ENCODE assay signal across 23 mouse cellular contexts in genomic region chr15:84959891-84960290, GRCm38 (mm10). TPM values are rescaled to one million over a fixed set of nuclear protein-coding genes. Genes with fewer than 3 reads are reported as not detected.
DNase-seq lines count a peak whose midpoint lies in the region; ATAC-seq and TF ChIP-seq lines count a peak whose summit lies in the region.
"Had no signal": no experiment of that assay in that cellular context is flagged by ENCODE, and none has a peak within 500 bp of the region (broad histone marks: within the 10 kb centered on the region; RNA-seq: fewer than 3 reads in every experiment).

No protein-coding gene starts in this region.

- H3K36me3 ChIP-seq in hindbrain, embryonic 16.5 days (ENCODE audit: control insufficient read depth, insufficient read depth, low read length): peaks cover 5% of the 10 kb centered on the region; the same call in 1 of the 2 replicates
- peaks cover 39% of the 10 kb centered on the region for H3K36me3 ChIP-seq in hindbrain, embryonic 14.5 days (replicated peaks; ENCODE audit: control insufficient read depth, insufficient read depth)
- peaks cover 26% of the 10 kb centered on the region for H3K36me3 ChIP-seq in midbrain, embryonic 14.5 days (ENCODE audit: control insufficient read depth, insufficient read depth, low read length)
- H3K36me3 ChIP-seq in midbrain, embryonic 11.5 days (ENCODE audit: control insufficient read depth, insufficient read depth, low read length): no peaks in the 10 kb centered on the region

- H3K9me3 ChIP-seq in hindbrain, embryonic 16.5 days (ENCODE audit: control insufficient read depth, low read length): no peaks in the 10 kb centered on the region
- no peaks in the 10 kb centered on the region for H3K9me3 ChIP-seq in hindbrain, embryonic 14.5 days (ENCODE audit: control insufficient read depth, low read length)
- H3K9me3 ChIP-seq in midbrain, embryonic 14.5 days (ENCODE audit: control insufficient read depth, low read length): no peaks in the 10 kb centered on the region
- no peaks in the 10 kb centered on the region for H3K9me3 ChIP-seq in midbrain, embryonic 11.5 days (ENCODE audit: control insufficient read depth, low read length)
- H3K9me3 ChIP-seq: forebrain, embryonic 13.5 days; heart, embryonic 13.5 days; intestine, embryonic 15.5 days; limb, embryonic 13.5 days; lung, embryonic 15.5 days; midbrain, embryonic 15.5 days; stomach, embryonic 15.5 days had no signal

- no peak for TF ChIP-seq CTCF in bone marrow macrophage, adult 2 months (IDR thresholded peaks at IDR 0.05; ENCODE audit: low read depth, low read length)
- no peak for TF ChIP-seq CTCF in olfactory bulb, adult 2 months (IDR thresholded peaks at IDR 0.05; ENCODE audit: insufficient read depth, low read depth, low read length)

- no peak for TF ChIP-seq POLR2A in bone marrow macrophage, adult 2 months (IDR thresholded peaks at IDR 0.05; ENCODE audit: borderline replicate concordance, low read depth, low read length)
- TF ChIP-seq POLR2A in olfactory bulb, adult 2 months (IDR thresholded peaks at IDR 0.05; ENCODE audit: insufficient read depth, low read depth, low read length): no peak

- no peak overlapping the region for H3K4me3 ChIP-seq in hindbrain, embryonic 16.5 days (ENCODE audit: low read length)
- H3K4me3 ChIP-seq in hindbrain, embryonic 14.5 days (replicated peaks; ENCODE audit: low read length): no peak overlapping the region
- no peak overlapping the region for H3K4me3 ChIP-seq in midbrain, embryonic 14.5 days (replicated peaks; ENCODE audit: low read depth, low read length)
- no peak overlapping the region for H3K4me3 ChIP-seq in midbrain, embryonic 11.5 days (ENCODE audit: low read depth, low read length)
- no peak overlapping the region for H3K4me3 ChIP-seq in bone marrow macrophage, adult 2 months (ENCODE audit: insufficient read depth, low read length)
- H3K4me3 ChIP-seq in olfactory bulb, adult 2 months (ENCODE audit: insufficient read depth, low read depth, low read length): peak overlapping the region; percentile 31; the same call in 1 of the 2 replicates
- H3K4me3 ChIP-seq: forebrain, embryonic 13.5 days; heart, embryonic 13.5 days; intestine, embryonic 15.5 days; limb, embryonic 13.5 days; lung, embryonic 15.5 days; midbrain, embryonic 15.5 days; stomach, embryonic 15.5 days had no signal

- H3K4me1 ChIP-seq in hindbrain, embryonic 16.5 days (ENCODE audit: control insufficient read depth, insufficient read depth, low read depth, low read length): peaks cover 33% of the 10 kb centered on the region
- H3K4me1 ChIP-seq in hindbrain, embryonic 14.5 days (replicated peaks; ENCODE audit: control insufficient read depth, insufficient read depth, low read length): peaks cover 29% of the 10 kb centered on the region
- H3K4me1 ChIP-seq in midbrain, embryonic 14.5 days (ENCODE audit: control insufficient read depth, insufficient read depth, low read length): peaks cover 17% of the 10 kb centered on the region
- peaks cover 6% of the 10 kb centered on the region for H3K4me1 ChIP-seq in midbrain, embryonic 11.5 days (ENCODE audit: control insufficient read depth, insufficient read depth, low read length)
- peaks cover 30% of the 10 kb centered on the region for H3K4me1 ChIP-seq in bone marrow macrophage, adult 2 months (ENCODE audit: control insufficient read depth, insufficient read depth, low read length)
- peaks cover 61% of the 10 kb centered on the region for H3K4me1 ChIP-seq in olfactory bulb, adult 2 months (ENCODE audit: control insufficient read depth, insufficient read depth, low read length)
- H3K4me1 ChIP-seq: intestine, embryonic 15.5 days; lung, embryonic 15.5 days had no signal

- no peak for DNase-seq in hindbrain, embryonic 14.5 days (ENCODE audit: low spot score)
- no peak for DNase-seq in midbrain, embryonic 14.5 days
- DNase-seq in midbrain, embryonic 11.5 days (ENCODE audit: low spot score, missing footprints): no peak
- no peak for DNase-seq in kidney, postnatal 36 days
- DNase-seq: adrenal gland, adult 8-10 months; B cell, adult 2 months; gastrocnemius, postnatal 10 days; heart, postnatal 10 days; kidney, adult 2 months; kidney, postnatal 4 days had no signal

- H3K27me3 ChIP-seq in hindbrain, embryonic 16.5 days (replicated peaks; ENCODE audit: control insufficient read depth, insufficient read depth, low read length): no peaks in the 10 kb centered on the region
- H3K27me3 ChIP-seq in hindbrain, embryonic 14.5 days (ENCODE audit: control insufficient read depth, insufficient read depth, low read length): no peaks in the 10 kb centered on the region
- H3K27me3 ChIP-seq in midbrain, embryonic 14.5 days (ENCODE audit: control insufficient read depth, insufficient read depth, low read length): no peaks in the 10 kb centered on the region
- H3K27me3 ChIP-seq in midbrain, embryonic 11.5 days (ENCODE audit: control insufficient read depth, insufficient read depth, low read length): no peaks in the 10 kb centered on the region
- H3K27me3 ChIP-seq: forebrain, embryonic 13.5 days; heart, embryonic 13.5 days; intestine, embryonic 15.5 days; limb, embryonic 13.5 days; lung, embryonic 15.5 days; midbrain, embryonic 15.5 days; stomach, embryonic 15.5 days had no signal

- no peak overlapping the region for H3K27ac ChIP-seq in hindbrain, embryonic 16.5 days (ENCODE audit: low read depth, low read length)
- H3K27ac ChIP-seq in hindbrain, embryonic 14.5 days: no peak overlapping the region
- H3K27ac ChIP-seq in midbrain, embryonic 14.5 days (replicated peaks; ENCODE audit: low read depth, low read length): no peak overlapping the region
- H3K27ac ChIP-seq in midbrain, embryonic 11.5 days (ENCODE audit: low read depth, low read length): no peak overlapping the region
- peak overlapping the region; percentile 24; the same call in 1 of the 2 replicates for H3K27ac ChIP-seq in bone marrow macrophage, adult 2 months (ENCODE audit: insufficient read depth, low read depth, low read length)
- no peak overlapping the region for H3K27ac ChIP-seq in olfactory bulb, adult 2 months (ENCODE audit: insufficient read depth, low read depth, low read length)
- H3K27ac ChIP-seq: heart, embryonic 13.5 days; intestine, embryonic 15.5 days; limb, embryonic 13.5 days; lung, embryonic 15.5 days; stomach, embryonic 15.5 days had no signal

- WGBS in hindbrain, embryonic 16.5 days: 90% methylated on average over 6 of the region's 6 CpGs
- 92% methylated on average over 6 of the region's 6 CpGs for WGBS in hindbrain, embryonic 14.5 days
- 88% methylated on average over 6 of the region's 6 CpGs for WGBS in midbrain, embryonic 14.5 days
- 81% methylated on average over 6 of the region's 6 CpGs for WGBS in midbrain, embryonic 11.5 days
- 62% methylated on average over 6 of the region's 6 CpGs for WGBS in olfactory bulb, adult 2 months

- H3K9ac ChIP-seq in hindbrain, embryonic 16.5 days (ENCODE audit: low read depth, low read length): no peak overlapping the region
- H3K9ac ChIP-seq in hindbrain, embryonic 14.5 days: no peak overlapping the region
- peak overlapping the region; percentile 31; the same call in 1 of the 2 replicates for H3K9ac ChIP-seq in midbrain, embryonic 14.5 days (replicated peaks; ENCODE audit: low read length)
- H3K9ac ChIP-seq in midbrain, embryonic 11.5 days (ENCODE audit: low read length): no peak overlapping the region
- H3K9ac ChIP-seq: heart, embryonic 13.5 days; intestine, embryonic 15.5 days; limb, embryonic 13.5 days; lung, embryonic 15.5 days; stomach, embryonic 15.5 days had no signal

- no peak for ATAC-seq in hindbrain, embryonic 16.5 days
- no peak for ATAC-seq in hindbrain, embryonic 14.5 days (ENCODE audit: low FRiP score)
- ATAC-seq in midbrain, embryonic 14.5 days (ENCODE audit: low FRiP score, low TSS enrichment): no peak
- no peak for ATAC-seq in midbrain, embryonic 11.5 days (ENCODE audit: low FRiP score)
- ATAC-seq: forebrain, embryonic 13.5 days; intestine, embryonic 15.5 days had no signal

- H3K4me2 ChIP-seq in hindbrain, embryonic 16.5 days (ENCODE audit: low read length): peak overlapping the region; percentile 32; the same call in 1 of the 2 replicates
- H3K4me2 ChIP-seq in hindbrain, embryonic 14.5 days (replicated peaks): no peak overlapping the region
- H3K4me2 ChIP-seq in midbrain, embryonic 14.5 days (ENCODE audit: low read length): no peak overlapping the region
- no peak overlapping the region for H3K4me2 ChIP-seq in midbrain, embryonic 11.5 days
- H3K4me2 ChIP-seq: heart, embryonic 13.5 days; intestine, embryonic 15.5 days; limb, embryonic 13.5 days; liver, embryonic 11.5 days; lung, embryonic 15.5 days; stomach, embryonic 15.5 days had no signal

RNA-seq across cellular contexts. Expression of gene 5031439G07Rik, which starts 28.5 kb away (rescaled TPM):
- 24.1 and 24.4 TPM in 2 replicates for polyA plus RNA-seq in hindbrain, embryonic 16.5 days (2015; fragmentation: Nextera tagmentation; extraction: Ambion mirVana)
- 19.2 and 27.8 TPM in 2 replicates for polyA plus RNA-seq in hindbrain, embryonic 14.5 days (2014; fragmentation: Nextera tagmentation; extraction: Ambion mirVana)
- 22.0 and 23.2 TPM in 2 replicates for polyA plus RNA-seq in midbrain, embryonic 14.5 days (2014; fragmentation: Nextera tagmentation; extraction: Ambion mirVana)
- polyA plus RNA-seq in midbrain, embryonic 11.5 days (2014; fragmentation: Nextera tagmentation; extraction: Ambion mirVana): 11.7 and 17.2 TPM in 2 replicates
- 132 and 141 TPM in 2 replicates for polyA plus RNA-seq in bone marrow macrophage, adult 2 months (2012; ENCODE audit: insufficient read depth, insufficient read length, missing spikeins)
- not detected in 2 replicates for polyA plus RNA-seq in olfactory bulb, adult 2 months (2012; ENCODE audit: insufficient read depth, insufficient read length, low replicate concordance, missing spikeins)

RNA-seq across cellular contexts. Expression of gene Nup50, which starts 36.7 kb away (rescaled TPM):
- polyA plus RNA-seq in hindbrain, embryonic 16.5 days (2015; fragmentation: Nextera tagmentation; extraction: Ambion mirVana): 22.5 and 24.4 TPM in 2 replicates
- polyA plus RNA-seq in hindbrain, embryonic 14.5 days (2014; fragmentation: Nextera tagmentation; extraction: Ambion mirVana): 24.2 and 25.3 TPM in 2 replicates
- polyA plus RNA-seq in midbrain, embryonic 14.5 days (2014; fragmentation: Nextera tagmentation; extraction: Ambion mirVana): 19.4 and 28.7 TPM in 2 replicates
- polyA plus RNA-seq in midbrain, embryonic 11.5 days (2014; fragmentation: Nextera tagmentation; extraction: Ambion mirVana): 66.8 and 71.7 TPM in 2 replicates
- polyA plus RNA-seq in bone marrow macrophage, adult 2 months (2012; ENCODE audit: insufficient read depth, insufficient read length, missing spikeins): 21.3 and 24.2 TPM in 2 replicates
- 69.3 TPM in 1 of 2 replicates, not detected in the other for polyA plus RNA-seq in olfactory bulb, adult 2 months (2012; ENCODE audit: insufficient read depth, insufficient read length, low replicate concordance, missing spikeins)

RNA-seq across cellular contexts. Expression of gene Gm29666, which starts 40.1 kb away (rescaled TPM):
- 0.98 and 1.00 TPM in 2 replicates for polyA plus RNA-seq in hindbrain, embryonic 16.5 days (2015; fragmentation: Nextera tagmentation; extraction: Ambion mirVana)
- polyA plus RNA-seq in hindbrain, embryonic 14.5 days (2014; fragmentation: Nextera tagmentation; extraction: Ambion mirVana): 0.74 and 0.83 TPM in 2 replicates
- polyA plus RNA-seq in midbrain, embryonic 14.5 days (2014; fragmentation: Nextera tagmentation; extraction: Ambion mirVana): 0.46 and 0.51 TPM in 2 replicates
- 0.61 and 0.66 TPM in 2 replicates for polyA plus RNA-seq in midbrain, embryonic 11.5 days (2014; fragmentation: Nextera tagmentation; extraction: Ambion mirVana)
- polyA plus RNA-seq in bone marrow macrophage, adult 2 months (2012; ENCODE audit: insufficient read depth, insufficient read length, missing spikeins): 0.25 and 0.29 TPM in 2 replicates
- polyA plus RNA-seq in olfactory bulb, adult 2 months (2012; ENCODE audit: insufficient read depth, insufficient read length, low replicate concordance, missing spikeins): not detected in 2 replicates

RNA-seq across cellular contexts. Expression of gene Upk3a, which starts 57.0 kb away (rescaled TPM):
- polyA plus RNA-seq in hindbrain, embryonic 16.5 days (2015; fragmentation: Nextera tagmentation; extraction: Ambion mirVana): 1.7 and 2.1 TPM in 2 replicates
- polyA plus RNA-seq in hindbrain, embryonic 14.5 days (2014; fragmentation: Nextera tagmentation; extraction: Ambion mirVana): 0.89 and 1.4 TPM in 2 replicates
- 0.33 and 0.40 TPM in 2 replicates for polyA plus RNA-seq in midbrain, embryonic 14.5 days (2014; fragmentation: Nextera tagmentation; extraction: Ambion mirVana)
- 0.15 TPM in 1 of 2 replicates, not detected in the other for polyA plus RNA-seq in midbrain, embryonic 11.5 days (2014; fragmentation: Nextera tagmentation; extraction: Ambion mirVana)
- not detected in 2 replicates for polyA plus RNA-seq in bone marrow macrophage, adult 2 months (2012; ENCODE audit: insufficient read depth, insufficient read length, missing spikeins)
- not detected in 2 replicates for polyA plus RNA-seq in olfactory bulb, adult 2 months (2012; ENCODE audit: insufficient read depth, insufficient read length, low replicate concordance, missing spikeins)
- polyA plus RNA-seq: embryonic facial prominence, embryonic 11.5 days; limb, embryonic 13.5 days; liver, embryonic 11.5 days; liver, embryonic 16.5 days had no signal
